Mouse (Mus musculus) thymus, adult 2 months (tissue): ENCODE data around the gene Fkbp15. TPM values are rescaled to one million over a fixed set of nuclear protein-coding genes. Genes with fewer than 3 reads are reported as not detected.
A peak's percentile ranks its signal among the peaks of the same experiment; 100 is the strongest.

Experiments used
- DNase-seq: peaks from one replicate; pipeline ENCODE4 v3.0.0; 2021
- H3K27ac ChIP-seq: fragments of 200-500 bp; 2 replicates; pipeline ENCODE4 v1.5.1; 2012; ENCODE audit warnings: low read length, control low read depth; ENCODE audit not compliant: control insufficient read depth, insufficient read depth
- H3K27me3 ChIP-seq: fragments of 200-500 bp; 2 replicates; pipeline ENCODE4 v1.6.1; 2012; ENCODE audit warnings: mild to moderate bottlenecking, low read length, moderate library complexity, mixed read lengths; ENCODE audit not compliant: control insufficient read depth, insufficient read depth
- H3K36me3 ChIP-seq: fragments of 200-500 bp; 2 replicates; pipeline ENCODE4 v1.6.1; 2012; ENCODE audit warnings: mild to moderate bottlenecking, low read length, moderate library complexity; ENCODE audit not compliant: control insufficient read depth, insufficient read depth
- H3K4me1 ChIP-seq: fragments of 200-500 bp; replicated peaks from 2 replicates; pipeline ENCODE4 v1.6.1; 2012; ENCODE audit warnings: low read length; ENCODE audit not compliant: control insufficient read depth, insufficient read depth
- H3K4me3 ChIP-seq: fragments of 200-500 bp; 2 replicates; pipeline ENCODE4 v1.5.1; 2012; ENCODE audit warnings: mild to moderate bottlenecking, low read length, control low read depth, moderate library complexity; ENCODE audit not compliant: control insufficient read depth, insufficient read depth
- CTCF ChIP-seq: fragments of 200-500 bp; IDR thresholded peaks from 2 replicates; pipeline ENCODE4 v1.5.1; 2012; ENCODE audit warnings: mild to moderate bottlenecking, control low read depth, low read length, moderate library complexity, borderline replicate concordance; ENCODE audit not compliant: control insufficient read depth, poor library complexity, insufficient read depth; ENCODE audit errors: extremely low read depth
- POLR2A ChIP-seq: fragments of 200-500 bp; IDR thresholded peaks from 2 replicates; pipeline ENCODE4 v1.6.1; 2012; ENCODE audit warnings: mild to moderate bottlenecking, low read length, control low read depth, moderate library complexity; ENCODE audit not compliant: control insufficient read depth, poor library complexity, insufficient read depth; ENCODE audit errors: extremely low read depth
- WGBS: fragments of 180-500 bp; shearing (Covaris S2); methylation state at CpG from one replicate; pipeline ENCODE4 v1.1.7; 2018; 5-methylcytosine and 5-hydroxymethylcytosine counted together
- polyA plus RNA-seq: library from polyadenylated mRNA; depleted of rRNA; stranded (reverse); fragments of >200 nt; gene quantifications from 2 replicates; pipeline ENCODE4 v1.2.3, GENCODE M21; 2012; rRNA removed

Fkbp15 gene
- 59.3 and 59.5 TPM in 2 replicates for polyA plus RNA-seq

DNA sequence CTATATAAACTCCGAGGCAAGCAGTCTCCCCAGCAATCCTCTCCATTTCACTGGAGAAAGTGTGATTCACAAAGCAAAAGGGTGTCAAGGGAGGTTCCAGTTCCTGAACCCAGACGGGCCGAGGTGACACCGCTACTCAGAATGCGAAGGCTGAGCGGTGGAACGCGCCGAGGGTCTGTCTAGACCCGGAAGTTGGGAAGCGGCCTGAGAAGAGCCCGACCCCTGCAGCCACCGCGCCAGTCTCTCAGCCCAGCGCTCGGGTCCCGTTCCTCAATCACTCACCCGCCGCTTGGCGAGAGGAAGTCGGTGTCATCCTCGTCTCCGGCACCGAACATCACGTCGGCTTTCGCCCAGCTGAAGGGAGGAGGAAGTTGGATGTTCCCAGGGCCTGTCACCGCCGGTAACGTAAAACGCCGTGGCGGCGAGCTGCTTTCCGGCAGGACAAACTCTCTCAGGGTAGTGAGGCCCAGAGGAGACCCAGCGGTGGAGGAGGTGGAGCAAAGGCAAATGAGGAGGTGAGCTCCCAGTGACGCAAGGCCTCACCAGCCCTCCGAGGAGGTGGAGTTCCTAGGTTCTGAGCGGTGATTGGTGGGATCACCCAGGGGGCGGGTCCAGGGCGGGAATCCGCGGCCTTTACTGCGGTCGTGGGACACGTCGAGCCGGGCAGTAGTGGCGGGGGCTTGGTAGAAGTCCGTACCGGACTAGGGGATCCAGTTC, at the start of gene Fkbp15, which contains the start of gene Slc31a1:
Gene Fkbp15 (minus strand): TSS at position 461 of the 717 bp plus-strand sequence.
Gene Slc31a1 (plus strand): TSS at position 640 of the 717 bp plus-strand sequence.
- Histone ChIP-seq H3K27me3 (no peaks in the 10 kb centered on the region), H3K36me3 (no peaks in the 10 kb centered on the region), H3K4me1 (peaks cover 3% of the 10 kb centered on the region; the same call in 1 of the 2 replicates), H3K27ac (peak within 1 kb of the TSS; percentile 59), H3K4me3 (peak within 1 kb of the TSS; percentile 87)
- WGBS: under 1% methylated on average over 51 of the region's 51 CpGs
- TF ChIP-seq POLR2A (peak; percentile 72), CTCF (peak; percentile 39; the same call in 1 of the 2 replicates)
- peak; percentile 95 for DNase-seq

- no peak for TF ChIP-seq CTCF
- TF ChIP-seq POLR2A: no peak
- peaks cover 9% of the 10 kb centered on the region; the same call in 1 of the 2 replicates for H3K4me1 ChIP-seq
- DNase-seq: no peak
- peaks cover 23% of the 10 kb centered on the region for H3K36me3 ChIP-seq
- 26% methylated on average over 6 of the region's 6 CpGs for WGBS
- H3K4me3 ChIP-seq: peak overlapping the region; percentile 28; the same call in 1 of the 2 replicates
- H3K27me3 ChIP-seq: no peaks in the 10 kb centered on the region
- no peak overlapping the region for H3K27ac ChIP-seq
Observed at GRCm38 (mm10) chr4:62409615-62410014, 49.3 kb upstream of the Fkbp15 start.

DNA sequence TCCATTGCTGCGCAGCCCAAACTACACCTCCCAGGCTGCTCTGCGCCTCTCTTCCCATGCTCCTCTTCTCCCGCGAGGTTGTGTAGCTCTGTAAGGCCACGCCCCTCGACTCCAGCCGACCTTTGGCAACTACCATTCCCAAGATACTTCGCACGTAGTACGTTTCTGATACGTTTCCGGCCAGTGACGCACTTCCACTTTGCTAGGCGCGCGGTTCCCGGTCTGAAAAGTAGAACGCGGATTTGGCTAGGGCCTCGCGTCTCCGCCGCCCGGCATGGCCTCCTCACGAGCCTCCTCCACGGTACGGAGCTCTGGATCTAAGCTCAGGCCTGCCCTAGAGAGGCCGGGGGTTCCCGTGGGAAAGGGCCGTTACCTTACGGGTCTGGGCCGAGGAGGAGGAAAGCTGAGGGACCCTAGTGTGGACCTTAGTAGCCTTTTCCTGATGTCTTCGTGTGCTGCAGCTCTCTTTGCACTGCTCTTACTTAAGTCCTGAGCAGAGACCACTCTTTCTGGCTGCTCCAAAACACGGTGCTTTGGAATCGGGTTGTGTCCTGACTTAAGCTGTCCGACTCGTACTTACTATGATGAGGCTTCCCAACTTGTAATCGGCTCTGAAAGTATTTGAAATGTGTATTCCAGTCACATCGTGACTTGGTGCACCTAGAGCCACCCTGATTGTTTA, 48.4 kb upstream of the Fkbp15 start, which contains the start of the genes Cdc26 and Prpf4:
Gene Cdc26 (minus strand): TSS at position 42 of the 682 bp plus-strand sequence.
Gene Prpf4 (plus strand): TSS at position 197 of the 682 bp plus-strand sequence.
- H3K27ac ChIP-seq: peak within 1 kb of the TSS; percentile 53
- H3K4me1 ChIP-seq: peaks cover 9% of the 10 kb centered on the region; the same call in 1 of the 2 replicates
- H3K4me3 ChIP-seq: peak within 1 kb of the TSS; percentile 82
- H3K36me3 ChIP-seq: peaks cover 15% of the 10 kb centered on the region
- TF ChIP-seq CTCF: no peak
- TF ChIP-seq POLR2A: peak; percentile 80
- H3K27me3 ChIP-seq: no peaks in the 10 kb centered on the region
- peak; percentile 97 for DNase-seq
- under 1% methylated on average over 39 of the region's 39 CpGs for WGBS

DNA sequence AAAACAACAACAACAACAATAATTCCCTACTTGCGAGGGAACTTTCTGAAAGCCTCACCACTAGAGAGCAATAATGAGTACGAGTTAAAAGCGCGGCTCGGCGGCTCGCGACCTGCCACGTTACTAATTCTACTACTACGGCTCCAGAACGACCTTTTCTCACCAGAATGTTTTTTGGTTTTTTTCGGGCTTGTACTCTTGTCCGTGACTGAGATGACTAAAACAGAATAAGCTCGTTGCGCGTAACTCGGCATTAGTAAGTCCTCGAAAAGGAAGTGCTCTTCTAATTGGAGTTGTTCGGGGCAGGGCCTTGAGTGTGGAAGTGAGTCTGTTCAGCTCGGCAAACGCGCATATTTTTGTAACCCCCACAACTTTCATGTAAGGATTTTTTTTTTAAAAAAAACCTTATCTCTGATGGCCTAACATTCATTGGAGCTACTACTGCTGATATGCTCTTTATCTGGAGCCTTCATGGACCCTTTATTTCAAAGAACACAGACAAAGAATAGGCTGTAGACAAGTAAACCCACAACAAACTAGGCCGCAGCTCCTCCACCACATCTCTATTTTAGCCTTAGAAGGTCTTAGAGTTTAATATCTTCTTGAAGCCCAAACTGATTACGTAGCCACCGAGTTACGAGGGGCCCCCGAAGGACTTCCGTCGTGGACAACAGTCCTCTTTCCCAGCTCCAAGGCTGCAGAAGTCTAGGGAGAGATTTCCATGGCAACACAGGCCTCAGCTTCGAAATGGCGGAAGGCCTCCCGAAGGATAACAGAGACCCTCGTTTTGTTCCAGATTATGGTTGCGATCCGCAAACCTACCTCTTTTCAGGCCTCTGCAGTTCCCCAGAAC, 47.6 kb upstream of the Fkbp15 start:
- TF ChIP-seq CTCF (no peak), POLR2A (no peak; the same call in 1 of the 2 replicates)
- peak; percentile 56 for DNase-seq
- H3K27me3 ChIP-seq: no peaks in the 10 kb centered on the region
- peak overlapping the region; percentile 69 for H3K4me3 ChIP-seq
- under 1% methylated on average over 35 of the region's 35 CpGs for WGBS
- H3K36me3 ChIP-seq: peaks cover 9% of the 10 kb centered on the region; the same call in 1 of the 2 replicates
- H3K4me1 ChIP-seq: peaks cover 9% of the 10 kb centered on the region; the same call in 1 of the 2 replicates
- H3K27ac ChIP-seq: peak overlapping the region; percentile 45

- Histone ChIP-seq H3K27me3 (no peaks in the 10 kb centered on the region), H3K27ac (no peak overlapping the region), H3K4me1 (peaks cover 9% of the 10 kb centered on the region; the same call in 1 of the 2 replicates), H3K36me3 (peaks cover 16% of the 10 kb centered on the region), H3K4me3 (no peak overlapping the region)
- WGBS: 85% methylated on average over 4 of the region's 4 CpGs
- peak; percentile 3 for DNase-seq
- no peak for TF ChIP-seq CTCF
- no peak for TF ChIP-seq POLR2A
Observed at GRCm38 (mm10) chr4:62406133-62406532, 45.8 kb upstream of the Fkbp15 start.

DNA sequence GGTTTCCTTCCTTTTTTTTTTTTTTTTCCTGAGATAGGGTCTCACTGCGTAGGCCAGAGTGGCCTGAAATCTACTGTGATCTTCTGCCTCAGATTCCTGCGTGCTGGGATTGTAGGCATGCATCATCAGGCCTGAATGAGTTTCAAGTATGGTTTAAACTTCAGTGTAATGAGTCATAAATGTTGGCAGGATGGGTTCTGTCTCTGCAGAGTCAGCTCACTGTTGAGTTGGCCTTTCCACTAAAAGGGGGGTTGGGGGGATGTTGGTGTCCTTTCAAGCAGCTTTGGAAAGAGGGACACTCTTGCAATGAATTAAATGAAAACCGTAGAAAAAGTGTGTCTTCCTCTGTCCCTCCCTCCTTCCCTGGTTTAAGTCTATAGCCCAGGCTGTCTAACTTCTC, 38.6 kb upstream of the Fkbp15 start:
- 92% methylated on average over 3 of the region's 3 CpGs for WGBS
- Histone ChIP-seq H3K4me3 (no peak overlapping the region), H3K36me3 (peaks cover 67% of the 10 kb centered on the region), H3K27ac (no peak overlapping the region), H3K4me1 (no peaks in the 10 kb centered on the region), H3K27me3 (no peaks in the 10 kb centered on the region)
- TF ChIP-seq CTCF: no peak
- TF ChIP-seq POLR2A: no peak
- no peak for DNase-seq
